Mouse (Mus musculus) spleen, postnatal 14 days (tissue): Measurements from ENCODE around the gene Pagr1b.

ENCODE experiments used
- DNase-seq, 2 experiments: peaks; one replicate each; pipeline ENCODE4 v3.0.0; 2021 to 2022; ENCODE audit warnings: low spot score in 2 of 2

Pagr1b gene

GRCm38 (mm10) chr7:126996449-126996848 lies 19.8 kb downstream of the Pagr1b start:
- no peak for DNase-seq

- DNase-seq: no peak
These were observed 27.5 kb downstream of the Pagr1b start for GRCm38 (mm10) chr7:126988816-126989215.

- peak in 1 of 2 experiments; percentile 15 for DNase-seq
These were observed 30.0 kb downstream of the Pagr1b start for GRCm38 (mm10) chr7:126986319-126986718.

GRCm38 (mm10) chr7:126984667-126985444 lies 31.4 kb downstream of the Pagr1b start:
- DNase-seq: no peak

- DNase-seq: no peak
These were observed 33.2 kb downstream of the Pagr1b start for GRCm38 (mm10) chr7:126983113-126983512.

- DNase-seq: no peak
These were observed 34.2 kb downstream of the Pagr1b start for GRCm38 (mm10) chr7:126982054-126982453.

- no peak for DNase-seq
These were observed 34.7 kb downstream of the Pagr1b start for GRCm38 (mm10) chr7:126981601-126982000.

GRCm38 (mm10) chr7:126978841-126979240 lies 37.4 kb downstream of the Pagr1b start:
- no peak for DNase-seq

- no peak for DNase-seq
These were observed 39.3 kb downstream of the Pagr1b start for GRCm38 (mm10) chr7:126976878-126977459.

GRCm38 (mm10) chr7:126975950-126976866 lies 40.1 kb downstream of the Pagr1b start, which contains the start of gene Cdiptos:
TSS of gene Cdiptos (minus strand) at chr7:126976098.
- peak; percentile 90 to 95 for DNase-seq

- no peak for DNase-seq
These were observed 40.6 kb downstream of the Pagr1b start, which contains the start of gene Cdipt for GRCm38 (mm10) chr7:126975893-126975949. TSS of gene Cdipt (plus strand) at chr7:126975914.

GRCm38 (mm10) chr7:126975493-126975892 lies 40.8 kb downstream of the Pagr1b start:
- DNase-seq: no peak

- no peak for DNase-seq
These were observed 48.9 kb downstream of the Pagr1b start for GRCm38 (mm10) chr7:126967361-126967760.

- no peak for DNase-seq
These were observed 50.7 kb downstream of the Pagr1b start for GRCm38 (mm10) chr7:126965568-126965967.

GRCm38 (mm10) chr7:126963548-126964286 lies 52.6 kb downstream of the Pagr1b start:
- no peak for DNase-seq

GRCm38 (mm10) chr7:126961965-126962364 lies 54.3 kb downstream of the Pagr1b start:
- no peak for DNase-seq

- no peak for DNase-seq
These were observed 55.2 kb downstream of the Pagr1b start for GRCm38 (mm10) chr7:126961095-126961494.

- DNase-seq: no peak
These were observed 56.5 kb downstream of the Pagr1b start for GRCm38 (mm10) chr7:126959780-126960179.

GRCm38 (mm10) chr7:126955125-126955524 lies 61.2 kb downstream of the Pagr1b start:
- no peak for DNase-seq

GRCm38 (mm10) chr7:126952646-126953045 lies 63.6 kb downstream of the Pagr1b start:
- no peak for DNase-seq

GRCm38 (mm10) chr7:126951741-126952140 lies 64.5 kb downstream of the Pagr1b start:
- no peak for DNase-seq
